Mouse (Mus musculus): ENCODE data around the gene Cxcr3. TPM values are rescaled to one million over a fixed set of nuclear protein-coding genes. Genes with fewer than 3 reads are reported as not detected.

The Cxcr3 gene
- polyA plus RNA-seq, 1 experiment: 7.0 TPM

DNA sequence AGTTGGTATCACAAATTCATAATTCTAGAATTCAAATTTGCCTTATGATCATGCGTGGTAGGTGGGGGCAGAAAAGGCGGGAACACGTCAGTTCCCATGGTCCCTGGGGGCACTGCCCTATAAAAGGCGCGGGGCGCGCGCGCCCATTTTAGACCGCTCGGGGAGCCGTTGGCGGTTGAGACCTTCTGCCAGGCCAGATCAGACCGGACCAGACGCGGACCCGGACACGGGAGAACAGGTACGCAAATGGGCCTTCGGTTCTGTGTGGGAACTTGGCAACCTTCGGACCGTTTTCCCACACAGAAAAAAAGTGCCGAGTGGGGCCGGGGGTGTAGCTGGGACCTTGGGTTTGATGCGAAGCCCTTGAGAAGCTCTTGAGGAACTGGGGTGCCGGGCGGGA is 38.4 kb downstream of the Cxcr3 start:
- no peaks in the 10 kb centered on the region for H3K4me1 ChIP-seq (ENCODE audit: control insufficient read depth, insufficient read depth, low read length)
- no peak overlapping the region for H3K27ac ChIP-seq (ENCODE audit: insufficient read depth, low read depth, low read length)
- H3K4me3 ChIP-seq (ENCODE audit: insufficient read depth, low read length): no peak overlapping the region
- TF ChIP-seq POLR2A (IDR thresholded peaks at IDR 0.05; ENCODE audit: borderline replicate concordance, low read depth, low read length): no peak

Other genes starting within 250 kb of the Cxcr3 start
- gene Taf1, start 201.5 kb downstream of the Cxcr3 start, polyA plus RNA-seq (2012; ENCODE audit: insufficient read depth, insufficient read length, missing spikeins): 32.9 and 34.3 TPM in 2 replicates
- 238 and 268 TPM in 2 replicates for gene Ogt, start 94.2 kb downstream of the Cxcr3 start, polyA plus RNA-seq (2012; ENCODE audit: insufficient read depth, insufficient read length, missing spikeins)
- gene Gm4779, start 60.2 kb upstream of the Cxcr3 start, polyA plus RNA-seq (2012; ENCODE audit: insufficient read depth, insufficient read length, missing spikeins): not detected in 2 replicates
- not detected in 2 replicates for gene 8030474K03Rik, start 60.4 kb upstream of the Cxcr3 start, polyA plus RNA-seq (2012; ENCODE audit: insufficient read depth, insufficient read length, missing spikeins)
- 3.5 and 4.6 TPM in 2 replicates for gene Nhsl2, start 115.1 kb upstream of the Cxcr3 start, polyA plus RNA-seq (2012; ENCODE audit: insufficient read depth, insufficient read length, missing spikeins)